Mouse (Mus musculus): ENCODE results near the gene Herc1.
"Not testable (repeated sequence)": the region's sequence is repeated elsewhere in the genome, so short reads cannot be mapped to it uniquely, and the experiment has no call there.

Gene Herc1

GRCm38 (mm10) chr9:66347405-66348035, 2.7 kb upstream of the Herc1 start:
- no peak for DNase-seq (ENCODE audit: low spot score in 2 of 2)

GRCm38 (mm10) chr9:66349144-66349859, 948 bp upstream of the Herc1 start:
- DNase-seq (ENCODE audit: low spot score in 2 of 2), result no peak

GRCm38 (mm10) chr9:66350788-66351430, 659 bp downstream of the Herc1 start:
- peak in 1 of 2 experiments; percentile 18 for DNase-seq (ENCODE audit: low spot score in 2 of 2)

GRCm38 (mm10) chr9:66352704-66353103, 2.5 kb downstream of the Herc1 start:
- DNase-seq (ENCODE audit: low spot score in 2 of 2), result no peak

- DNase-seq (ENCODE audit: low spot score in 2 of 2), result no peak
Measured at GRCm38 (mm10) chr9:66359135-66359534, 8.9 kb downstream of the Herc1 start.

GRCm38 (mm10) chr9:66360143-66360690, 10.0 kb downstream of the Herc1 start:
- peak; percentile 16 to 20 for DNase-seq (ENCODE audit: low spot score in 2 of 2)

GRCm38 (mm10) chr9:66368890-66369433, 18.7 kb downstream of the Herc1 start:
- no peak for DNase-seq (ENCODE audit: low spot score in 2 of 2)

- DNase-seq (ENCODE audit: low spot score in 2 of 2), result no peak
Measured at GRCm38 (mm10) chr9:66370334-66370733, 20.1 kb downstream of the Herc1 start.

GRCm38 (mm10) chr9:66370847-66371246, 20.6 kb downstream of the Herc1 start:
- no peak for DNase-seq (ENCODE audit: low spot score in 2 of 2)

- DNase-seq (ENCODE audit: low spot score in 2 of 2), result no peak
Measured at GRCm38 (mm10) chr9:66373432-66373831, 23.2 kb downstream of the Herc1 start.

GRCm38 (mm10) chr9:66374495-66375478, 24.5 kb downstream of the Herc1 start:
- DNase-seq (ENCODE audit: low spot score in 2 of 2), result no peak

GRCm38 (mm10) chr9:66383417-66383816, 33.2 kb downstream of the Herc1 start:
- no peak for DNase-seq (ENCODE audit: low spot score in 2 of 2)

- DNase-seq (ENCODE audit: low spot score in 2 of 2), result not testable (repeated sequence)
Measured at GRCm38 (mm10) chr9:66390338-66390737, 40.1 kb downstream of the Herc1 start.

- no peak for DNase-seq (ENCODE audit: low spot score in 2 of 2)
Measured at GRCm38 (mm10) chr9:66393304-66393703, 43.1 kb downstream of the Herc1 start.

- no peak for DNase-seq (ENCODE audit: low spot score in 2 of 2)
Measured at GRCm38 (mm10) chr9:66423492-66423891, 73.2 kb downstream of the Herc1 start.

- DNase-seq (ENCODE audit: low spot score in 2 of 2), result no peak
Measured at GRCm38 (mm10) chr9:66440007-66440406, 89.8 kb downstream of the Herc1 start.

GRCm38 (mm10) chr9:66448253-66448652, 98.0 kb downstream of the Herc1 start:
- no peak for DNase-seq (ENCODE audit: low spot score in 2 of 2)

GRCm38 (mm10) chr9:66465087-66465486, 114.8 kb downstream of the Herc1 start:
- DNase-seq (ENCODE audit: low spot score in 2 of 2), result no peak

GRCm38 (mm10) chr9:66477785-66478184, 127.5 kb downstream of the Herc1 start:
- DNase-seq (ENCODE audit: low spot score in 2 of 2), result no peak

- no peak for DNase-seq (ENCODE audit: low spot score in 2 of 2)
Measured at GRCm38 (mm10) chr9:66483429-66483828, 133.2 kb downstream of the Herc1 start.

- DNase-seq (ENCODE audit: low spot score in 2 of 2), result no peak
Measured at GRCm38 (mm10) chr9:66488786-66489185, 138.5 kb downstream of the Herc1 start.
